Mouse (Mus musculus): ENCODE data around the gene Tln2.

Gene Tln2

DNA sequence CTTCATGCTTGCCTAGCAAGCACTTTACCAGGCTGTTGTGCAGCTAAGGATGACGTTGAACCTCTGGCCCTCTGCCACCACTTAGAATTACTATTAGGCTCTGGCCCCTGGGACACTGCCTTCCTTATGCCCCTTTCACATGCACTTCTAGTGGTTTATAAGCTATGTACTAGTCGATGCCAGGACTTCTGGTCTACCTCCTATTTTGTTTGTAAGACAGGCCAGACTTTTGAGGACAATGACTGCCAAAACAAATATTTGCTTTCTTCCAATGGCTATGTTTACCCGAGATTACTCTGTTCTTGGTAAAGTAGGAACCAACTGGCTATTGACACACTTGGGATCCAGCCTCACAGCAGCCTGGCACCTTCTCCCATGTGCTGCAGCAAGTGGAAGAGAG is 82.1 kb downstream of the Tln2 start:
- no peak for DNase-seq (ENCODE audit: low read depth, low spot score)

- DNase-seq (ENCODE audit: low read depth, low spot score), result no peak
Measured at GRCm38 (mm10) chr9:67476184-67476583, 83.3 kb downstream of the Tln2 start.

GRCm38 (mm10) chr9:67463440-67464122 is 95.9 kb downstream of the Tln2 start:
- DNase-seq (ENCODE audit: low read depth, low spot score), result no peak

- DNase-seq (ENCODE audit: low read depth, low spot score), result no peak
Measured at GRCm38 (mm10) chr9:67441484-67441883, 118.0 kb downstream of the Tln2 start.

DNA sequence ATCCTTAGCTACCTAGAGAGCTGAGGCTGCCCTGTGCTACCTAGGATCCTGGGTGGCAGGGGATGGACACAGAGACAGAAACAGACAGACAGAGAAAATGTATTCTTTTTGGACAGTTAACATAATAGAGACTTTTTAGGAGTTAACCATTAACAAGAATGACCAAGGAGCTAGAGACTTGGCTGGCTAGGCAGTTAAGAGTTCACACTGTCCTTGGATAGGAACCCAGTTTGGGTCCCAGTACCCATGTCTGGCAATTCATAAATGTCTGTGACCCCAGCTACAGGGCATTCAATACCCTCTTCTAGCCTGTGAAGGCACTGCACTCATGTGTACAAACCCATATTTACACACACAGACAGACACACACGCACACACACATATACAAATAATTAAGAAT is 122.0 kb downstream of the Tln2 start:
- no peak for DNase-seq (ENCODE audit: low read depth, low spot score)

DNA sequence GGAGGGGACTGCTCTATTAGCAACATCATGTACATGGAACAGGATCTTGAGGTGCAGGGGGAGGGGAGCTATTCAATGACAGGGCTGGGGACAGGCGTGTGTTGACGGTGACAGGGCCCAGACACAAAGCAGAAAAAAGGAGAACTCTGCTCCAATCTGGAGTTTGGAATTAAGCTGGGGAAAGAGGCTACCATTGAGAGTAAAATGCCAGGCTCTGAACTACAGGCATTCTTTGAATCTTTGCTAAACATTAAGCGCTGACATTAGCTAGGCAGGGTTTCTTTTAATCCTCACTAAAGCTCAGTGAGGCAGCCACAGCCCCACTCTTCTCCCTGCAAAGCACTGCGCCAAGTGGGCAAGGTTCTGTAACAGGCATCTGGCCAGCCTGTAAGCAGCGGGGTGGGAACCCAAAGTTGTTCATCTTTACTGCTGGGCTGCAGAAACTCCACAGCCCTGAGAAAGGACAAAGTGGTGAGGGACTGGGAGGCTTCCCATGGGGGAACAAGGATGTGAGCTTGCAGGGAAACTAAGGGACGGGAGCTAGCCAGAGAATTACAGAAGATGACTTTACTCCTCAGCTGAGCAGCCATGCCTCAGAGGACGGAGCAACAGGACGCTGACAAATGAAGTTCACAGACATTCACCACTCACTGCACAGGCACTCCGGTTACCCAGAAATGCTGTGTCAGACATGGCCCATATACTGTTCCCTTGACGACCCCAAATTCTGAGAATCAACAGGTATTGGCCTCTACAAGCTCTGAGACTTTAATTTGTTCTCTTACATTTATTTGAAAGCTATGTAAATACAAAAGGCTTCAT is 124.0 kb downstream of the Tln2 start:
- no peak for DNase-seq (ENCODE audit: low read depth, low spot score)

DNA sequence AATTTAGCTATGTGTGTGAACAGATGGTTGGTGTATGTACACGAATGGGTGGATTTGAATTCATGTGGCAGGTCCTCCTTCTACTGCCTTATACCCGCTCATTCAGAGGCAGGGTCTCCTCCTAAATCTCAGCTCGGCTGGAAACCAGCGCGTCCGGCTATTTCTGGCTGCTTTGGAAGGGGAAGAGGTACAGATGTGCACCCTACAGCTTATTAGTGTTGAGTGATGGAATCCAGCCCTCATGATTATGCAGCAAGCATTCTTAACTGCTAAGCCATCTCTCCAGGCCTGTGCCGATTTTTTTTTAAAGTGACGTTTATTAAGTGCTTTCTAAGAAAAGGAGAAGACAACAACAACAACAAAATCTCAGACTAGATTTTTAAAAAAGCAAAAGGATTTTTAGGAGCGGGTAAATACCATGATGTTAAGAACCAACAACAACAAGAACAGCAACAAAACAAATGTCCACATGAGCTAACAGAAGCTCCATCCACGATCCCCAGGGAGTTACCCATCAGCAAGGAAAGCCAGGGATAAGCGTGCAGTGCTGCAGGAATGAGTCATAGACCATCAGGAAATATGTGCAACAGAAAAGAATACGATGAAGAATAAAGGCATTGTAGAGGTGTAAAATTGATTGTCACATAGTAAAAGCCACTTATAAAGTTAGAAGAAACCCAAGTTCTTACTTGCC is 130.2 kb downstream of the Tln2 start:
- no peak for DNase-seq (ENCODE audit: low read depth, low spot score)

DNA sequence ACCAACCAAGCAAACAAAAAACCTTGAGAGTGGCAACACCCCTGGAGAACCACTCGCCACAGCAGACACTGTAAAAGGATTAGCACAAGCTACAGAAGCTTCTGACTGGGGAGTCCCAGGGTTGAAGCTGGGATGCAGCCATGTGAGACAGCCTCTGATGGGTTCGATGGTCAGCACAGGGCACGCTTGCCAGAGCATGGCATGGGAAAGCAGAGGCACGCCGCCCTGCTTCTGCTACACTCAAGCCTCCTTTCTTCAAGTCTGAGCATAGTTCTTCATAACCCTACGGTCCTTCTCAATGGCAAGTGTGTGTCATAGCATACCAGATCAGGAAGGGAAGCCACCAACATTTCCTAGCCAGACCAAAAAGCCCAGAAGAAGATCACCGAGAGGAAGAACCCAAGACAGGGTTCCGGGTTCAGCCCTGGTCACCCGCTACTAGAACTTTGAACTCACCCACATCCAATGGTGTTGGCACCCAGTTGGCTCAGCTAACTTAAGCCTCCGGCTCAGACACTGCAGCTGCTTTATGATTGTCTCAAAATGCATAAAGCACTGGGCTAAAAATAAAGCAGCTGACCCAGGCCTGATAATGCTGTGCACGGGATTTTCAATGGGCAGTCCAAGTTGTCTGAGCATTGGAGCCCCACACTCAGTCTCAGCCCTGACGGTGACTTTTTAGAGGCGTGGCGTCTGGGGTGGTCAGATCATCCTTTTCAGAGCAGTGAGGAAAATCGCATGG is 131.0 kb downstream of the Tln2 start:
- DNase-seq (ENCODE audit: low read depth, low spot score), result no peak

DNA sequence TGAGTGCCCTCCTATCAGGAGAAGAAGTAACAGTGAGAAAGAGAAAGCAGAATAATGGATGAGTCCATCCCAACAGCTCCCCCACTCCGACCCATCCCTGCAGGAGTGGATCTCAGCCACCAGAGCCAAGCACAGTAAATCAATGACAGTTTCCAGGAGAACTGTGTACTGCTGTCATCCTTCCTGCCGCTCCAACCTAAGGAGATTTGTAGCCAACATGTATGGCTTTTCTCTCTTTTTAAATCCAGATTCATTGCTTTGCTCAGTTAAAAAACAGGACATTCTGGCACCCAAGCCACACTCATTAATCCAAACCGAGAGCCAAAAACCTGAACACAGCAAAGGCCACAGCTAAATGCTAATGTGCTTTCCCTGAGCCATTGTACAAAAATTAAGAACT is 133.2 kb downstream of the Tln2 start:
- no peak for DNase-seq (ENCODE audit: low read depth, low spot score)

DNA sequence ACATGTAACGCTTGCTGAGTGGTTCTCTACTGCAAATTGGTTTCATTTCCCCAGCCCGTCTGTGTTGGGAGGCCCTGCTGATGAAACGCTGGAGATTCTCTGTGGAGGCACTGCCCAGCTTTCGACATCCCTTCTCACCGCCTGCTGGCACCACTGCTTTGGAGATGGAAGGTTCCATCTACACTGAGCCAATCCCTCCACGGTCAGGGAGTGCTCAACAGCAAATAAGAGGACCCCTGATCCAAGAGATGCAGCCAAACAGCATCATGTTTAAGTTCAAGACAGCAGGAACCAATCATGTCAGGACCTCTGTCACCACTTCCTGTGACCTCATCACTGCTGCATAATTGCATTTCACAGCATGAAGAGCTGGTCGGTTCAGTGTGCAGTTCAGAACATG is 135.4 kb downstream of the Tln2 start:
- no peak for DNase-seq (ENCODE audit: low read depth, low spot score)

DNA sequence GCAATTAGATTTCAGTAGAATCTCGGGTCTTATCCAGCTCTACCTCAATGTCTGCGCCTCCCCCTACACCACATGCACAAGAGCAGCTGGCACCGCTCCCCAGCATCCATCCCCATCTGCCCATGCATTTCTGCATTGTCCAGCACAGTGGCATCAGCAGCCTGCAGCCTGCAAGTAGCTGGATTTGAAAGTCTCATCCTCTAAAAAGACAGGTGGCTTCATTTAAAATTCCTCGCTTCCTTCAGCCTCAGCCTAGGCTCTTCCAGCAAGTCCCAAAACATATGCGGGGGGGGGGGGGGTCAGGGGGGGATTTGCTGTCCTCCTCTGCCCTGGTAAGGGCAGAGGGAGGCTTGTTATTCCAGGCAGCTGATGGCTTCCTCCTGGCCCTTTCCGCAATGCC is 141.4 kb downstream of the Tln2 start:
- DNase-seq (ENCODE audit: low read depth, low spot score), result peak; percentile 39

DNA sequence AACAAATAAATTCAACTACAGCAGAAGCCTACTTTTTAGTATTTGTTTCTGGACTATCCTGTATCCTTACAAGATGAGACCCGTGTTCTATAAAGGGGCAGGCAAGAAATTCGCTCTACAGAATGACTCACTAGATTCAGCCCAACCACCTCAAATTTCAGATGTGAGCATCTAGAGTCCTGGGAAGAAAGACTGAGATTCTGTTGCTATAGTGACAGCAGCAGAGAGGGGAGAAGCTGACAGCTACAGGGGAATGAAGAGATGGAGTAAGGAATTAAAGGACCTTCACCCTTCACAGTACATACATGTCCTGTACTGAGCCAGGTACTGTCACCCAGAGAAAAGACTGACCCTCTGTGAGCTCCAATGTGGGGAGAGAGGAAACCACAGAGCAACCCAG is 148.8 kb downstream of the Tln2 start:
- no peak for DNase-seq (ENCODE audit: low read depth, low spot score)

DNA sequence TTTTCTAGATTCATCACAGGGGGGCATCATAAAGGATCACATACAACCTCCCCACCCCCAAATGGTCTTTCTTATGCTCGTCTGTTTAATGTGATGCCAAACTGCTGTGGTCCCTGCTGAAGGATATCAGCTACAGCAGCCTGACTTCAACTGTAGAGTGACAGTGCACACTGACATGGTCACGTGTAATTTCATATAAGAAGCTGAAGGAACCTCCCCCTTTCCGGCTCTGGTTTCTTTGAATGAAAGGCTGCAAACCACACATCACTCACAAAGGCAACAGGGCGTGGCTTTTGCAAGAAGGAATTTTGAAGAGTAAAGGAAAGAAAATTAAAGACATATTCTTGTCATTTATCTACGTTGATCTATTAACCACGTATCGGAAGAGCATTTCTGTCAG is 154.8 kb downstream of the Tln2 start:
- no peak for DNase-seq (ENCODE audit: low read depth, low spot score)

DNA sequence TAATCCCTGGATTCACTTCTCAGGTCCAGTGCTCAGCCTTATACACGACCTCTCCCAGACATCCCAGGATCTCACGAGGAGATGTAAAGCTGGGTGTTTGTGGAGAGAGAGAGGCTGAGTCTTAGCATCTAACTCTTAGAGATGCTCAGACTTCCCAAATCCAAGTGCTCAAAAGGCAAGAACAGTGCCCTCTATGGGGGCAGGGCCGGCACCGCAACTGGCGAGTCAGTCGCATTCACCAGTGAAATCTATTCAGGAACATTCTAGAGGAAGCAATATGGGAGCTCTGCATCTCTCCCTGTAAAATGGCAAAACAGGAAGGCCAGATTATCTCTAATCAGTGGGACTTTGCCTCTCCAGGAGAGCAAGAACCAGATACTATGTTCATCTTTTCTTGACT is 159.9 kb downstream of the Tln2 start:
- DNase-seq (ENCODE audit: low read depth, low spot score), result no peak

GRCm38 (mm10) chr9:67397756-67398155 is 161.7 kb downstream of the Tln2 start:
- no peak for DNase-seq (ENCODE audit: low read depth, low spot score)

GRCm38 (mm10) chr9:67396446-67396845 is 163.1 kb downstream of the Tln2 start:
- no peak for DNase-seq (ENCODE audit: low read depth, low spot score)

DNA sequence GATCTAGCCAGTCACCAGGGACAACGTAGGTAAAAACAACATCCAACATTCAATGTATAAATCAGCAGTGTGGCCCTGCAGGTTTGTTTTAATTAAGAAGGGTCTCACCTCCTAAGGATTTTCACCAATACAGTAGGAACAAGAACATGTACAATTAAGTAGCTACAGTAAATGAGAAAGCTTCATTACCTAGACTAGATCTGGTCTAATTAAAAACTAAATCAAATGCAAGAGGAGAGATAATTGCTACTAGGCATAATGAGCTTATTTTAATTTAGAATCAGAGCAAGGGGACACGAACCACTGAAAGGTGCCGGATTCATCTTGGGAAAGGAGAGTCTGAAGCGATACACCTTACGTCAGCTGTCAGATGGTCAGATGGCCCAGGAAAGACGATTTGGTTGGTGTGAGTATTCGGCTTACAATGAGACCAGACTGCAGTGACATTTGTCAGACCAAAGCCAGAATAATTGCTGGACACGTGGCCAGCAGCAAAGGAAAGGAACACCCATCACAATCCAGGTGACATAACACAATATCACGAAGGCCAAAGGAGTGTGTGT is 175.4 kb downstream of the Tln2 start:
- no peak for DNase-seq (ENCODE audit: low read depth, low spot score)

- DNase-seq (ENCODE audit: low read depth, low spot score), result no peak
Measured at GRCm38 (mm10) chr9:67380095-67380494, 179.4 kb downstream of the Tln2 start.

DNA sequence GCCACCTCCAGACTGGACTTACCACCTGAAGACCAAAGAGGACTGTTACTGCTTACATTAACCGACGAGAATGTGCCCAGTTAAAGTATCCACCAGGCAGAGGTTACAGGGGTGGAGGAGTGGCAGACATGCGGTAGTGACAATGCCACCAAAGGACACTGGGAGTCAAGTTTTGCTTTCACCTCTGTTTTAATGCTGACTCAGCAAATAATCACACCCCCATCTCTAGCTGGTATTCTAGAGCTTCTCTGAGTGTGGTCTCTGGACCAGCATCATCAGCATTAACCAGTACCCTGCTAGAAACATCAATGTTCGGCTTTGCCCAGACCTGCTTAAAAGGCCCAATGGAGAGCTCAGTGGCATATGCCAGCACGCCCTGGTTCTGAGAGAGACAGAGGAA is 180.7 kb downstream of the Tln2 start:
- DNase-seq (ENCODE audit: low read depth, low spot score), result no peak

GRCm38 (mm10) chr9:67368078-67368477 is 191.4 kb downstream of the Tln2 start:
- DNase-seq (ENCODE audit: low read depth, low spot score), result no peak

- no peak for DNase-seq (ENCODE audit: low read depth, low spot score)
Measured at GRCm38 (mm10) chr9:67362511-67362910, 197.0 kb downstream of the Tln2 start.

DNA sequence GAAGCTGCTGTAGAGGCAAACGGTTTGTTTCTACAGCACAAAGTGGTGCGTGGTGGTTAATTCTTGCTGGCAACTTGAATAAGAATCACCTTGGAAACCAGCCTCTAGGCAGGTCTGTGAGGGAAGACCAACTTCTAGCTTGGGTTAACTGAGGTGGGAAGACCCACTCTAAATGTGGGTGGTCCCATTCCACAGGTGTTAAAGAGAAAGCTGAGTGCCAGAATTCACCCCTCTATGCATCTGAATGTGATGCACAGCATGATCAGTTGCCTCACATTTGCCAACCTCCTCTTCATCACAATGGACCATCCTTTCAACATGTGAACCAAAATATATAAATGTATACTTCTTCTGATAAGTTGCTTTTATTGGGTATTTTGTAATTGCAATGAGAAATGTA is 197.4 kb downstream of the Tln2 start:
- no peak for DNase-seq (ENCODE audit: low read depth, low spot score)
